Mouse (Mus musculus): ENCODE data around the gene Btnl1. TPM values are rescaled to one million over a fixed set of nuclear protein-coding genes. Genes with fewer than 3 reads are reported as not detected.

Gene Btnl1
- total RNA-seq, 2 experiments from 2014 or later: not detected

DNA sequence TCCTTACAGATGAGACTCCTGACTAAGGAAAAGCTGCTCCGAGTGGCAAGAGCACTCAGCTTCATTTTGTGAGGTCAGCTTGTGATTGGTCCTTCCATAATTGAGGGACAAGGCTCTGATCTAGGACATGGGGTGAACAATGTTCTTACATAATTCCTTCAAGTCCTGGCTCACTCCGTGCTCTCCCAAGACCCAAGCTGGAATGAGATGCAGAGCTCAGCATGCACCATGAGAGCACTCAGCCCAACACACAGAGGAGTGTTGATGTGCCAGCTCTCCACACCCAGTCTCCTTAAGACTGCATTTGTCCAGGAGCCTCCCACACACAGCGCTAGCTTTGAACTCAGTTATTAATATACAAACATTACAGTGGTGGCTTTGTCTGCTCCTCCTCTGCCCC is 7.8 kb downstream of the Btnl1 start:
- no peak for DNase-seq

DNA sequence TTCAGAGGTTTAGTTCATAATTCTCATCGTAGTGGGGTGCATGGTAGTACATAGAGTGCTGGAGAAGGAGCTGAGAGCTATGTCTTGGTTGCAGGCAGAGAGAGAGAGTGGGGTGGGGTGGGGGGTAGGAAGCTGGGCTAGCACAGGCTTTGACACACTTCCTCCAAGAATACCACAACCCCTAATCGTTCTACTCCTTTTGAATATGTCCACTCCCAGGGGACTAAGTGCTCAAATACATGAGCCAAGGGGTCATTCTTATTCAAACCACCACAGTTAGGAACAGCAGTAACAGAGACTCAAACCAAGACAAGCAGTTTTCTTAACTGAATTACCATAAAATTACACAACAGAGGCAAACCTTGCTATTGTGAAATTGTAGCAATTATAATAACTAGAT is 9.7 kb downstream of the Btnl1 start:
- DNase-seq: no peak

DNA sequence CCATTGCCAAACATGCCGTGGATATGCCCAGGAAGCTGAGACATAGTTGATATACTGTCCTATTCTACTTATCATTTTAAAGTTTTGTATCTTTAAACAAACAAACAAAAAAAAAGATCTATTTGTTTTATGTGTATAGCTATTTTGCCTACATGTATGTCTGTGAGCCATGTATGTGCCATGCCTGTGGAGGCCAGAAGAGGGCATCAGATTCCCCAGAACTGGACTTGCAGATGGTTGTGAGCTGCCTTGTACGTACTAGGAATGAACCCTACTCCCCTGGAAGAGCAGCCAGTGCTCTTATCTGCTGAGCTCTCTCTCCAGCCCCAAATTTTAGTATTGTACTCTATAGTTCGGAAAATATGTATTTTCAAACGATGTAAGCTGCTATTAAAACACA is 11.6 kb downstream of the Btnl1 start:
- DNase-seq: peak in 1 of 2 experiments; percentile 53

DNA sequence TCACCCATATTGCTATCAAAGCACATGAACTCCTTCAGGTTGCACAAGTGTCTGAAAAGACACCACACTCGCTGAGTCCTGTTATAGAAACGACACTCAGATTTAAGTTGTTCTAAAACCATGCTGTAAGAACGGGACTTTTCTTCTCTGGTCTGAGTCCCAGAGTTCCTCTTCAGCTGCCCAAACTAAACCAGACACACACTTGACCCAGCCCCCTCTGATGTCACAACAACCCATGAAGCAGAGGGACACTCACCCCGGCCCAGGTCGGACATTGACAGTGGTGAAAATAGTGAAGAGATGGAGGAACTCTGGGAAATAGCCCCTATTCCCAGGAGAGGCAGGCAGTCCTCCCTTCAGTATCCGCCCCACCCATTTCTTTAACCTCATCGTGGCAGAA is 14.6 kb downstream of the Btnl1 start:
- peak in 1 of 2 experiments; percentile 18 for DNase-seq

DNA sequence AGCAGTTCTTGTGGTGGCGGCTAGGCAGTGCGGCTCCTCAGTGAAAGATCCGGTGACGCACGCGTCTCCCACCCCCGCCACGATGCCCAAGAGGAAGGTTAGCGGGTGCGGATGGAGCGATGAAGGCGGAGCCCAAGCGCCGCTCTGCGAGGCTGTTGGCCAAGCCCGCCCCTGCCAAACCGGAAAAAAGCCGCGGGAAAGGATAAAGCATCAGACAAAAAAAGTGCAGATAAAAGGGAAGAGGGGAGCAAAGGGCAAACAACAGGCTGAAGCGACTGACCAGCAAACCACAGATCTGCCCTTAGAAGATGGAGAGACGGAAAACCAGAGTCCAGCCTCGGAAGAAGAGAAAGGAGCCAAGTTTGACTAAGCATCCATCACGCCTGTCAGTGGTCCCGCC is 15.4 kb downstream of the Btnl1 start:
- peak; percentile 49 to 55 for DNase-seq

DNA sequence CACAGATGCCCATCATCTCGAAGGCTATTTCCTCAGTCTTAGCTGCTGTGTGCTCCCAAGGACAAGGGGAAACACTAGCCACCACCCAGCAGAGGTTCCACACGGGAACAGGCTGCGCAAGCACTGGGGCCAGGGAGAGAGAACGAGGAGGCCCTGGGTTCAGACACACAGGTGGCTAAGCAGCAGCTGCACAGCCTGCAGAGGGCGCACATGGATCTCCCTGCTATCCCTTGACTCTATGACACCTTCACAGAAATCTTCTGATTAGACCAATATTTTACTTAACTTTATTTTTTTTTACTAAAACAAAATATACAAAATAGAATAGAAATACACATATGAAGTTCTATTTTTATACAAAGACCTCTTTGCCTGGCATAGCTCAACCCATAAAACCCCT is 20.4 kb downstream of the Btnl1 start:
- DNase-seq: no peak

DNA sequence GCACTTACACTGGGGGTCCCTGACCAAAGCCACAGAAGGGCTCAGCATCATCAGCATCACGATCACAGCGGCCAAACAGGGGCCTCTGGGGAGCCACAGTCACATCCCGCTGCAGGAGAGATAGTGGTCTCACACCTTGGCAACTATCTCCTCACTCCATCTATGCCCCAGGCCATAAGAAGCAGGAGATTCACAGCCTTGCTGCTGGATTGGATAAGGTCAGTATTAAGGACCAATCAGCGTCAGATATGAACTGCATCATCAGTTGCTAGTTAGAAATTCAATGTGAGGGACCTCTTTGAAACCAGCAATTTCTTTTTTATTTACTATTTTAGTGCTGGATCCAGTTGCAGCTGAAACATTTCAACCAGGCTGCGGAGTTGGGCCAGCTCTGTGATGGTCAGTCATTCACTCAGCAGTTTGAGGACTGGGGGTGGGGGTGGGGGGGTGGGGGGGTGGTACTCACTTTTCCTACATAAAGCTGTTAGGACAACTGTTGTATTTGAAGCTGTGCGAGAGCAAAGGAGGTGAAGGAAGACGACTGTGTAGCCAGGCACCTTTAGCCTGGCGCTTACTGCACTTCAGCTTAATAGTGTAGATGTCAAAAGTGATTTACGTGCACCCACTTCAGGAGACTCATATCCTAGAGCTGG is 21.3 kb downstream of the Btnl1 start:
- peak; percentile 81 to 82 for DNase-seq

DNA sequence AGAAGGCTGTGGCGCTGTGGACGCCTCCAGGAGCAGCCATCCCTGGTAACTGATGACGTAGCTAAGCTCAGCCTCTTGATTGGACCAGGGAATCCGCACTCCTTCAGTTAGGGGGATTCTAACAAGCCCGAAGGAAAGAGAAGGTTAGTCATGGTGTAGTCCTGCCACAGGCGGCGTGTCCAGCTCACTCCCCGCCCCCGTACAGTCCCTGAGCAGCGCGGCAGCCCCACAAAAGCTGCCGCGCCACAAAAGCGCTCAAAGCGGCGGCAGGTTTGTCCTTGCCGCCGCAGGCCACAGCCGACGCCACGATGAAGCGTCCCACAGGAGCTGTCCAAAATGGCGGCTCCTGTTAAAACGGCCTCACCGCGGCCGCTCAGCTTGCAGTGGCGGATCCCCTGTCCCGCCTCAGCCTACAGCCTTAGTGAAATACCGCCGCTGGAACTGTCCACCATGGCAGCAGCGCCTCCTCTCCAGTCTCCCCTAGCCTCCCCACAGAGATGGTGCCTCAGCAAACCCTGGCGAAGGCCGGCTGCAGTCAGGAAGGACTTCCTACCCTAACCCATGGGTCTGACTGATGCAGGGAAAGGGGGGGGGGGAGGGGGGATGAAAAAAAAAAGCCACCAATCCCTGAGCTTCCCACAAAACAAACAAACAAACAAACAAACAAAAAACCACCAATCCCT is 21.9 kb downstream of the Btnl1 start, which contains the start of gene BC051142:
TSS of gene BC051142 (plus strand) at position 110 of the 683 bp plus-strand sequence.
- DNase-seq: peak; percentile 89 to 91

DNA sequence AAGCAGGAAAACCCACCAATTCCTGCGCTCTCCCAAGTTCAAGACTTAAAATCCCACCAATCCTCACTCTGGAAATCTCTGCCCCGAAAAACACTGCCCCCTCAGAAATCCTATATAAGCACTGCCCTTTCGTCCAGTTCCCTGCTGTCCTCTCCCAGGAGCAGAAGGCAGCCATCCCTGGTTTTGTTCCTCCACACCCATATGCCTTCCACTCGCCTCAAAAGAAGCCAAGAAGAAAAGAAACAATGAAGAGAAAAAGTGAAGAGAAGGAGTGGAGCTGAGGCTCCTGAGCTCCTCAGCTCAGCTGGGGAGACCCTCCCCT is 22.4 kb downstream of the Btnl1 start:
- DNase-seq: no peak

DNA sequence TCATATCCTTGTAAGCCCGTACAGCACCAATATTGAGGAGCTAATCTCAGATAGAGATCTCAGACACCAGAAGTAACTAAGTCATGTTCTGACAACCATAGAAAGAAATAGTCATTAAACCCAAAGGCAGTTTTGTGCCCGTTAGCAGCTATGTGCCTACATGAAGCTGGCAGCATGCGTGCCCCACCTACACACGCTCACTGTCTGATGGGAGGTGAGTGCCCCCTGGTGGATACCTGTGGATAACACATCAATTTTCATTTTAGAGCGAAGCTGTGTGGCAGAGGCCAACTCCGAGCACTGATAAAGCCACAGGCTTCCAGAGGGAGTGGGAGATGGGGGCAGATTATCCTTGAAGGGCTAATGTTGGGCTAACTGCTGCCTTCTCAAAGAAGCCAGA is 34.2 kb downstream of the Btnl1 start:
- DNase-seq: peak; percentile 64 to 73

DNA sequence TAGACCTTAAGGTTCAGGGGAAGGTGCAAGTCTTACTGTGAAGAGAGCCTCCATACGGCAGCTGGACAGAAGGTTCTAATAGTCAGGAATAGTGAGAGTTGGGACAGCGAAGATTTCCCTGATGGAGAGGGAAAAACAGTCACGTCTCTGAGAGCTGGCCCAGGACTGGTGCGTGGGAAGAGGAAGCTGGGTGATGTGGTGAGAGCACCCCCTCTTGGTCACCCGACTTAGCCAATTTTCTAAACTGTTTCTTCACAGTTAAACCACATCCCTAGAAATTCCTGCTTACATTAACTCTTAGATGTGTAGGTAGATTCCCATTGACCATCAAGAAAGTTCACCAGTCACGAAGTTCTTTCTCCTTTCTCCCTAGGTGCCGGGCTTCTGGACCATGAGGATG is 43.1 kb downstream of the Btnl1 start:
- no peak for DNase-seq

DNA sequence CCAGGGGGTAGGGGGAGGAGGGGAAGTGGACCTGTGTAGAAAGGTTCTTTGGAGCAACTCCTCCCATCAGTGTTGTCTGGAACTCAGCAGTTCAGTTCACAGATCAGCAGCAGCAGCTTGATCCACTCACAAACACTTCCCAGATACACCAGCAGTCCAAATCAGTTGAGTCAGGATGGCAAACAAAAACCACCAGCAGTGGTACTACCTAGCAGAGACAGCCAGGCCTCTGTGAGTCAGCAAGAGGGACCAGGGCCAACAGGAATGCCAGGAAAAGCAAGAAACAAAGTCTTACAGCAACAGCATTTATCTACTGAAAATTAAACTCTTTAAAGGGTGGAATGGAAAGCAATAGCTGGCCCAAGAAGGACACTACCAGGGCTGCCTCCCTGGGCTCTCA is 50.7 kb downstream of the Btnl1 start:
- DNase-seq: no peak

Other genes starting within 250 kb of the Btnl1 start
- gene H2-DMb2, start 233.8 kb upstream of the Btnl1 start, total RNA-seq (2021): 1 to 10 TPM; 2.0 to 7.5 TPM
- 1 to 10 TPM; 3.0 to 3.9 TPM for gene H2-DMb1, start 224.1 kb upstream of the Btnl1 start, total RNA-seq (2021)
- gene Tap1, start 189.6 kb upstream of the Btnl1 start, total RNA-seq (2021): 10 to 100 TPM in 1 of 2 experiments, 1 to 10 TPM in 1; 5.7 to 11.4 TPM
- gene Psmb9, start 189.4 kb upstream of the Btnl1 start, total RNA-seq (2021): 10 to 100 TPM; 13.1 to 25.3 TPM
- gene Psmb8, start 179.4 kb upstream of the Btnl1 start, total RNA-seq (2021): 10 to 100 TPM; 19.5 to 34.4 TPM
- 10 to 100 TPM; 25.3 to 33.3 TPM for gene Tap2, start 173.6 kb upstream of the Btnl1 start, total RNA-seq (2021)
- gene H2-Ob, start 138.2 kb upstream of the Btnl1 start, total RNA-seq (2021): 1 to 10 TPM in 1 of 2 experiments, under 1 TPM in 1; 0.77 to 5.7 TPM
- gene H2-Ab1, start 119.4 kb upstream of the Btnl1 start, total RNA-seq (2021): 10 to 100 TPM; 36.6 to 43.8 TPM
- 10 to 100 TPM; 52.0 to 53.2 TPM for gene H2-Aa, start 89.3 kb upstream of the Btnl1 start, total RNA-seq (2021)
- gene H2-Eb1, start 71.3 kb upstream of the Btnl1 start, total RNA-seq (2021): 10 to 100 TPM; 54.9 to 60.2 TPM
- under 1 TPM in 1 of 2 experiments, not detected in 1; 0.46 TPM for gene H2-Eb2, start 51.5 kb upstream of the Btnl1 start, total RNA-seq (2021)
- under 1 TPM; 0.26 to 0.32 TPM for gene Btnl2, start 22.3 kb upstream of the Btnl1 start, total RNA-seq (2021)
- gene BC051142, start 21.7 kb downstream of the Btnl1 start, total RNA-seq (2021): not detected
- gene Btnl4, start 100.2 kb downstream of the Btnl1 start, total RNA-seq (2021): not detected
- not detected for gene Btnl6, start 140.2 kb downstream of the Btnl1 start, total RNA-seq (2021)
- 10 to 100 TPM; 33.8 to 40.6 TPM for gene Notch4, start 187.1 kb downstream of the Btnl1 start, total RNA-seq (2021)
- 1 to 10 TPM; 4.1 to 5.9 TPM for gene Gpsm3, start 212.7 kb downstream of the Btnl1 start, total RNA-seq (2021)
- gene Pbx2, start 214.1 kb downstream of the Btnl1 start, total RNA-seq (2021): 10 to 100 TPM; 13.6 to 17.4 TPM
- gene Ager, start 220.7 kb downstream of the Btnl1 start, total RNA-seq (2021): under 1 TPM in 1 of 2 experiments, not detected in 1; 0.23 TPM
- 10 to 100 TPM; 40.9 to 43.3 TPM for gene Rnf5, start 226.6 kb downstream of the Btnl1 start, total RNA-seq (2021)
- 10 to 100 TPM; 67.9 to 72.4 TPM for gene Agpat1, start 227.1 kb downstream of the Btnl1 start, total RNA-seq (2021)
- gene Egfl8, start 238.8 kb downstream of the Btnl1 start, total RNA-seq (2021): 1 to 10 TPM in 1 of 2 experiments, under 1 TPM in 1; 0.85 to 1.1 TPM